Comparison of ENCODE assay signal across 13 mouse cellular contexts in the genomic region with DNA sequence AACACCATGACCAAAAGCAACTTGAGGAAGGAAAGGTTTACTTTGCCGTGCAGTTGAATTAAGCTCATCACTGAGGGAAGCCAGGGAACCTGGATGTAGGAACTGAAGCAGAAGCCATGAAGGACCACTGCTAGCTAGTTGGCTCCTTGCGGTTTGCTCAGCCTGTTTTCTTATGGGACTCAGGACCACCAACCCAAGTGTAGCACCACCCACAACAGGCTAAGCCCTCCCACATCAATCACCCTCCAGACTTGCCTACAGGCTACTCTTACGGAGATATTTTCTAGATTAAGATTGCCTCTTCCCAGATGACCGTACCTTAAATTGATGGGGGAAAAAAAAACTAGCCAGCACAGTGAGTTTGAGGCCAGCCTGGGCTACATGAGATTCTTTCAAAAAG. TPM values are rescaled to one million over a fixed set of nuclear protein-coding genes. Genes with fewer than 3 reads are reported as not detected.
DNase-seq lines count a peak whose midpoint lies in the region; ATAC-seq lines count a peak whose summit lies in the region.
"Had no signal": no experiment of that assay in that cellular context is flagged by ENCODE, and none has a peak within 500 bp of the region (broad histone marks: within the 10 kb centered on the region; RNA-seq: fewer than 3 reads in every experiment).

No protein-coding gene starts in this region.

- H3K4me3 ChIP-seq in midbrain, embryonic 10.5 days = peak overlapping the region; percentile 14; the same call in 1 of the 2 replicates
- H3K4me3 ChIP-seq in midbrain, embryonic 14.5 days (replicated peaks; ENCODE audit: low read depth, low read length) = no peak overlapping the region
- no peak overlapping the region for H3K4me3 ChIP-seq in hindbrain, embryonic 14.5 days (replicated peaks; ENCODE audit: low read length)
- no peak overlapping the region for H3K4me3 ChIP-seq in neural tube, embryonic 14.5 days (ENCODE audit: low read depth, low read length)
- no peak overlapping the region for H3K4me3 ChIP-seq in kidney, embryonic 15.5 days (replicated peaks)
- H3K4me3 ChIP-seq: heart, embryonic 15.5 days; limb, embryonic 15.5 days had no signal

- no peaks in the 10 kb centered on the region for H3K9me3 ChIP-seq in midbrain, embryonic 10.5 days (replicated peaks)
- H3K9me3 ChIP-seq in midbrain, embryonic 14.5 days (ENCODE audit: control insufficient read depth, low read length) = no peaks in the 10 kb centered on the region
- no peaks in the 10 kb centered on the region for H3K9me3 ChIP-seq in hindbrain, embryonic 14.5 days (ENCODE audit: control insufficient read depth, low read length)
- H3K9me3 ChIP-seq in neural tube, embryonic 14.5 days (ENCODE audit: control insufficient read depth, low read length) = no peaks in the 10 kb centered on the region
- no peaks in the 10 kb centered on the region for H3K9me3 ChIP-seq in kidney, embryonic 15.5 days (replicated peaks)
- H3K9me3 ChIP-seq: heart, embryonic 15.5 days; limb, embryonic 15.5 days had no signal

- H3K27ac ChIP-seq in midbrain, embryonic 10.5 days (replicated peaks) = peak overlapping the region; percentile 89
- no peak overlapping the region; the same call in 1 of the 2 replicates for H3K27ac ChIP-seq in midbrain, embryonic 14.5 days (replicated peaks; ENCODE audit: low read depth, low read length)
- 0 out of 2 replicates have a peak overlapping the region, but pooled peaks have one; percentile 7 for H3K27ac ChIP-seq in hindbrain, embryonic 14.5 days
- peak overlapping the region; percentile 60 for H3K27ac ChIP-seq in neural tube, embryonic 14.5 days (ENCODE audit: low read depth, low read length)
- no peak overlapping the region for H3K27ac ChIP-seq in kidney, embryonic 15.5 days
- H3K27ac ChIP-seq: heart, embryonic 15.5 days; limb, embryonic 15.5 days had no signal

- no peaks in the 10 kb centered on the region for H3K27me3 ChIP-seq in midbrain, embryonic 10.5 days (ENCODE audit: low read depth, poor library complexity, severe bottlenecking)
- H3K27me3 ChIP-seq in midbrain, embryonic 14.5 days (ENCODE audit: control insufficient read depth, insufficient read depth, low read length) = no peaks in the 10 kb centered on the region
- H3K27me3 ChIP-seq in hindbrain, embryonic 14.5 days (ENCODE audit: control insufficient read depth, insufficient read depth, low read length) = no peaks in the 10 kb centered on the region
- no peaks in the 10 kb centered on the region for H3K27me3 ChIP-seq in neural tube, embryonic 14.5 days (ENCODE audit: control insufficient read depth, insufficient read depth, low read length)
- 0 out of 2 replicates have a peak, but pooled peaks cover 5% of the 10 kb centered on the region for H3K27me3 ChIP-seq in kidney, embryonic 15.5 days
- H3K27me3 ChIP-seq: limb, embryonic 15.5 days had no signal

- 44% methylated on average over 4 of the region's 4 CpGs for WGBS in midbrain, embryonic 10.5 days
- WGBS in midbrain, embryonic 14.5 days = 10% methylated on average over 4 of the region's 4 CpGs
- 16% methylated on average over 4 of the region's 4 CpGs for WGBS in hindbrain, embryonic 14.5 days
- 26% methylated on average over 4 of the region's 4 CpGs for WGBS in neural tube, embryonic 14.5 days
- 61% methylated on average over 4 of the region's 4 CpGs for whole genome bisulfite sequencing in kidney, embryonic 15.5 days

- H3K4me2 ChIP-seq in midbrain, embryonic 14.5 days (ENCODE audit: low read length) = no peak overlapping the region
- no peak overlapping the region for H3K4me2 ChIP-seq in hindbrain, embryonic 14.5 days (replicated peaks)
- no peak overlapping the region for H3K4me2 ChIP-seq in neural tube, embryonic 14.5 days (ENCODE audit: low read depth, low read length)
- H3K4me2 ChIP-seq in kidney, embryonic 15.5 days = no peak overlapping the region
- H3K4me2 ChIP-seq: heart, embryonic 15.5 days; limb, embryonic 15.5 days had no signal

- no peak overlapping the region for H3K9ac ChIP-seq in midbrain, embryonic 14.5 days (replicated peaks; ENCODE audit: low read length)
- H3K9ac ChIP-seq in hindbrain, embryonic 14.5 days = no peak overlapping the region
- H3K9ac ChIP-seq in neural tube, embryonic 14.5 days (replicated peaks; ENCODE audit: low read depth, low read length) = no peak overlapping the region
- no peak overlapping the region for H3K9ac ChIP-seq in kidney, embryonic 15.5 days
- H3K9ac ChIP-seq: heart, embryonic 15.5 days; limb, embryonic 15.5 days had no signal

- DNase-seq in midbrain, embryonic 10.5 days (ENCODE audit: low spot score) = peak; percentile 40
- no peak for DNase-seq in midbrain, embryonic 14.5 days
- peak; percentile 21 for DNase-seq in embryo, embryonic 9.5 days (ENCODE audit: extremely low spot score)
- DNase-seq in hindbrain, embryonic 14.5 days (ENCODE audit: low spot score) = no peak
- DNase-seq in thymus, postnatal 4 days = no peak
- no peak for DNase-seq in cerebellum, postnatal 10 days
- DNase-seq: cerebellum, adult 11-12 months; lung, adult 2 months; right cerebral cortex, postnatal 4 days had no signal

- no peaks in the 10 kb centered on the region for H3K36me3 ChIP-seq in midbrain, embryonic 10.5 days
- H3K36me3 ChIP-seq in midbrain, embryonic 14.5 days (ENCODE audit: control insufficient read depth, insufficient read depth, low read length) = no peaks in the 10 kb centered on the region
- H3K36me3 ChIP-seq in hindbrain, embryonic 14.5 days (replicated peaks; ENCODE audit: control insufficient read depth, insufficient read depth) = no peaks in the 10 kb centered on the region
- H3K36me3 ChIP-seq in neural tube, embryonic 14.5 days (ENCODE audit: control insufficient read depth, insufficient read depth, low read length) = no peaks in the 10 kb centered on the region
- H3K36me3 ChIP-seq in kidney, embryonic 15.5 days = no peaks in the 10 kb centered on the region
- H3K36me3 ChIP-seq: heart, embryonic 15.5 days; limb, embryonic 15.5 days had no signal

- no peak for ATAC-seq in midbrain, embryonic 14.5 days (ENCODE audit: low FRiP score, low TSS enrichment)
- no peak for ATAC-seq in hindbrain, embryonic 14.5 days (ENCODE audit: low FRiP score)
- no peak for ATAC-seq in neural tube, embryonic 14.5 days (ENCODE audit: low read depth)
- ATAC-seq in kidney, embryonic 15.5 days (replicated peaks; ENCODE audit: low FRiP score) = no peak

- H3K4me1 ChIP-seq in midbrain, embryonic 10.5 days = peaks cover 47% of the 10 kb centered on the region
- H3K4me1 ChIP-seq in midbrain, embryonic 14.5 days (ENCODE audit: control insufficient read depth, insufficient read depth, low read length) = peaks cover 7% of the 10 kb centered on the region
- H3K4me1 ChIP-seq in hindbrain, embryonic 14.5 days (replicated peaks; ENCODE audit: control insufficient read depth, insufficient read depth, low read length) = peaks cover 4% of the 10 kb centered on the region; the same call in 1 of the 2 replicates
- no peaks in the 10 kb centered on the region for H3K4me1 ChIP-seq in neural tube, embryonic 14.5 days (ENCODE audit: control insufficient read depth, insufficient read depth, low read length)
- H3K4me1 ChIP-seq in kidney, embryonic 15.5 days = peaks cover 3% of the 10 kb centered on the region; the same call in 1 of the 2 replicates
- H3K4me1 ChIP-seq: heart, embryonic 15.5 days; limb, embryonic 15.5 days had no signal

RNA-seq across cellular contexts. Expression of a gene that starts 24.8 kb away (rescaled TPM):
- polyA plus RNA-seq in midbrain, embryonic 10.5 days (2016; fragmentation: Nextera tagmentation; extraction: Ambion mirVana) = 229 and 253 TPM in 2 replicates
- polyA plus RNA-seq in midbrain, embryonic 14.5 days (2014; fragmentation: Nextera tagmentation; extraction: Ambion mirVana) = 147 and 201 TPM in 2 replicates
- 147 and 171 TPM in 2 replicates for polyA plus RNA-seq in hindbrain, embryonic 14.5 days (2014; fragmentation: Nextera tagmentation; extraction: Ambion mirVana)
- 152 and 153 TPM in 2 replicates for polyA plus RNA-seq in neural tube, embryonic 14.5 days (2014; fragmentation: Nextera tagmentation; extraction: Ambion mirVana)
- 88.9 and 89.2 TPM in 2 replicates for polyA plus RNA-seq in kidney, embryonic 15.5 days (2015; fragmentation: Nextera tagmentation; extraction: Ambion mirVana)

RNA-seq across cellular contexts. Expression of a gene that starts 48.4 kb away (rescaled TPM):
- 4.7 and 6.5 TPM in 2 replicates for polyA plus RNA-seq in midbrain, embryonic 10.5 days (2016; fragmentation: Nextera tagmentation; extraction: Ambion mirVana)
- polyA plus RNA-seq in midbrain, embryonic 14.5 days (2014; fragmentation: Nextera tagmentation; extraction: Ambion mirVana) = 14.4 and 15.6 TPM in 2 replicates
- 11.8 and 12.6 TPM in 2 replicates for polyA plus RNA-seq in hindbrain, embryonic 14.5 days (2014; fragmentation: Nextera tagmentation; extraction: Ambion mirVana)
- polyA plus RNA-seq in neural tube, embryonic 14.5 days (2014; fragmentation: Nextera tagmentation; extraction: Ambion mirVana) = 12.1 and 16.5 TPM in 2 replicates
- 5.3 and 8.6 TPM in 2 replicates for polyA plus RNA-seq in kidney, embryonic 15.5 days (2015; fragmentation: Nextera tagmentation; extraction: Ambion mirVana)

RNA-seq across cellular contexts. Expression of a gene that starts 53.9 kb away (rescaled TPM):
- 625 and 682 TPM in 2 replicates for polyA plus RNA-seq in midbrain, embryonic 10.5 days (2016; fragmentation: Nextera tagmentation; extraction: Ambion mirVana)
- polyA plus RNA-seq in midbrain, embryonic 14.5 days (2014; fragmentation: Nextera tagmentation; extraction: Ambion mirVana) = 751 and 917 TPM in 2 replicates
- polyA plus RNA-seq in hindbrain, embryonic 14.5 days (2014; fragmentation: Nextera tagmentation; extraction: Ambion mirVana) = 791 and 878 TPM in 2 replicates
- polyA plus RNA-seq in neural tube, embryonic 14.5 days (2014; fragmentation: Nextera tagmentation; extraction: Ambion mirVana) = 831 and 868 TPM in 2 replicates
- polyA plus RNA-seq in kidney, embryonic 15.5 days (2015; fragmentation: Nextera tagmentation; extraction: Ambion mirVana) = 683 and 778 TPM in 2 replicates

Comparison
In these comparisons a context has a peak if more than half of its experiments do, and no peak if none do; other contexts are left out.
1. DNase-seq: peak in midbrain, embryonic 10.5 days (single experiment) and embryo, embryonic 9.5 days (single experiment); none in midbrain, embryonic 14.5 days (single experiment), hindbrain, embryonic 14.5 days (single experiment), thymus, postnatal 4 days (single experiment) and cerebellum, postnatal 10 days (0 of 2).
2. H3K27ac ChIP-seq: peak in midbrain, embryonic 10.5 days (single experiment), hindbrain, embryonic 14.5 days (single experiment) and neural tube, embryonic 14.5 days (single experiment); none in midbrain, embryonic 14.5 days (single experiment) and kidney, embryonic 15.5 days (single experiment).